Mouse (Mus musculus): ENCODE results near the gene 2900026A02Rik.

Gene 2900026A02Rik

DNA sequence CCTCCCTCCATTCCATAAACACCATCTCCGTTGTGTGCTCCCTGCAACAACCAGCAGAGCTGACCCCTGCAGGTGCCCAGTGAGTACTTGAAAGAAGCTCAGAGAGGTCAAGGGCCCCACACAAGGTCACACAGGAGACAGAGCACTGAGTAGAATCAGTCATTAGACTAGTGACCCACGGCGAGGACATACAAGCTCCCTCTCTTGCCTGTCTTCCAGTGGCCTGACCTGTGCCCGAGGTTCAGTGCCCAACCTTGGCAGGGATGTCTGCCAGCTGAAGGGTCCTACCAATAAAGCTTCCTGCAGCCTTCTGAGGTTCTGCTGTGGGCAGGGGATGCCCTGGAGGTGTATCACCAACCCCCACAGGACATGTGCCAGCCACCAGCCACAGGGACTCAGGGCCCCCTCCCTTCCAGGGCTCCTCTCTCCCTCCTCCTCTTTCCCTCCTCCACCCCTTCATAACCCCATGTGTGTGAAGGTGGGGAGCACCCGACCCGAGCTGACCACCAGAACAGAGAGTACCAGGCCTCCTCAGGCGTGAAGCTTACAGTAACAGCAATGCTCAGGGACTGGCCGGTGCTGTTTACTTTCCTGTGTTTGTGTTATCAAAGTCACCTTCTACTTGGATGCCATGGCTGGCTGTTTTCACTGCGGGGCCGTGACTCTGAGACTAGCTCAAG, 8.7 kb downstream of the 2900026A02Rik start:
- no peak for DNase-seq (ENCODE audit: extremely low spot score)

DNA sequence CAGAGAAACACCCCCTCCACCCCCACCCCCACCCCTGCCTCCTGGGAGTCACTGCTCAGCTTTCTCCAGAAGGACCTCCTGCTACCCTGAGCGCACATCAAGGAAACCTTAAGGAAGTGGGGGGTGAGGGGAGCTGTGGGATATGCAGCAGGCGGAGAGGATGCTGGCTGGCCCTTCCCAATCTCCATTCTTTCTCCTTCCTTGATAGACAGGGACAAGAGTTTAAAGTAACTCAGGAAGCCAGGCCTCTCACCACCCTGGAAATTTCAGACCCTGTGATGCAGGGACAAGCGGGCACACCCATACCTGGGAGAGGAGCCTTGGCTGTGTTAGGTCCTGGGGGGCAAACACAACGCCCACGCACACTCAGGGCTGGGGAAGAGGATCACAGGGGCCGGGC, 10.7 kb downstream of the 2900026A02Rik start:
- DNase-seq (ENCODE audit: extremely low spot score) = no peak

DNA sequence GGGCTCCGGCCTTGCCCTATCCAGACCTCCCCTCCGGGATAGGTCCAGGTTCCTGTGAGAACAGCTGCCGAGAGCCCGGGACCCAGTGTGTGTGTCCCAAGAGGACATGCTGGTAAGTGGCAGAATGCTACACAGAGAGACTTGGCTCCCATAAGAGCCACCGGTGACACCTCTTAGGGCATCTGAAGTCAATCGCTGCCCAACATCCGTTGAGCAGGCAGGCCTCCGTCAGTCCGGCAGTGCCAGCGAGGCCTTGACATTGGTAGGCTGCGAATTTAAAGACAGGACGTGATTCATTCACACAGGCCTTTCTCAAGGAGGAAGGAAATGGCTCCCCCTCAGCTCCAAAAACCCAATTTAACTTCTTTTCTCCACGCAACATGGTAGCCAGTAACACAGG, 11.1 kb downstream of the 2900026A02Rik start:
- DNase-seq (ENCODE audit: extremely low spot score) = no peak

DNA sequence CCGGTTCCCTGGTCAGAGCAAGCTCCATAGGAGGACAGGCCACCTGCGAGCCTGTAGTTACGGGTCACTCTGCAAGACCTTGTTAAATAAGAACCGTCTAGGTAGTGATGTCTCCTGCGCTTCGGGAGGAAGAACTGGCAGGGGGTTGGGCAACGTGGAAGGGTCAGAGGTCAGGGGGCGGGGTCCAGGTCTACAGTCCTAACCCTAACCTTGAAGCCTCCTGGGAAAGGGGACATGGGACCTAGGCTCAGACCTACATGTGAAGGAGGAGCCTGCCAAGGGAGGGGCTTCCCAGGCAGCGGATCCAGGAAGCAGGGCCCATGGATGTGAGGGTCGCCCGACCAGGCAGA, 11.7 kb downstream of the 2900026A02Rik start:
- no peak for DNase-seq (ENCODE audit: extremely low spot score)

DNA sequence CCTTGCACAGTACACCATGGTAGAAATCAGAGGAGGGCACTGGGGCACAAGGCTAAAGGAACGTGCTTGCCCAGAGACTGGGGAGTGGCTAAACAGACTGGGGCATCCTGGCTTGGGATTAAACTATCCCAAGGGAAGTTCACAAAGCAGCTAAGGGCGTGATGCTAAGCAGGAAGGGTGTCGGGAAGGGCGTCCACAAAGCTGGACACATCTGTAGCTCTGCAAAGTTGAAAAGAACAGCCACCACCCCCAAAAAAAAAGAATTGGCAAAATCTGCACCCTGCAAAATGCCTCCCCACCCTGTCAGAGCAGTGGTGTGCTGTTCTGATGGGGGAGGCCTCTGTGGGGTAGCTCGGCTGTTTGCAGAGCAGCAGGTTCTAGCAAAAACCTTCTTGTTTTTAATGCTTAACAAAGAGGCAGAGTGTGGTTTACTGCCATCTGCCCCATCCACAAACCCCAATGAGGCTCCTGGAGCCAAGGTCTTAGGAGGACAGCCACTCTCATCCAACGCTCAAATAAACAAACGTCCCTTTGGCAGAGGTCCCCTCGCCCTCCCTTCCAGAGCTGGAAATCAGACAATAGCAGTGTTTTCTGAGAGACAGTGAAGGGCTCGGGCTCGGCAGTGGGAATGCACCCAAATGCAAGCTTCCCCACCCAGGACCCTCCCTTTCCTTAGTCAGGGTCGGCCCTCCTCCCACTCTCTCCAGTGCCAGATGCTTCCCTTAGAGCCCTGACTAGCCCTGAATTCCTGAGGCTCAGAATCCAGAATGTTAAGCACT, 12.2 kb downstream of the 2900026A02Rik start:
- no peak for DNase-seq (ENCODE audit: extremely low spot score)

DNA sequence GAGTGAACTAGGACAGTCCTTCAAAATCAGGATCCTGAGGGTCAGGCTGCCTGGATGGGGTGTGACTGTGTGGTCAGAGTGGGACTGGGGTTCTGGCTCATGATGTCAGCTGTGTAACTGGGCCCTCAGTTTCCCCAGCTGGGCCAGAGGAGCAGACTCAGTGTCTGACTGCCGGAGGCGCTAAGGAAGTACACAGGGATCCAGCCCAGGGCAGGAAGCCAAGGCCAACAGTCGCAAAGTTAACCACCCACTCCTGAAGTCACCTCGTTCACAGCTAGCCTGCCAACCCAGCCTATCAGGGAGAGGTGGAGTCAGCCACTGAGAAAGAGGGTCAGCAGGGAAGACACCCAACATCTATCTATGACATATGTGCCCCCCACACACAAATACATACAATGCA, 13.0 kb downstream of the 2900026A02Rik start:
- no peak for DNase-seq (ENCODE audit: extremely low spot score)

DNA sequence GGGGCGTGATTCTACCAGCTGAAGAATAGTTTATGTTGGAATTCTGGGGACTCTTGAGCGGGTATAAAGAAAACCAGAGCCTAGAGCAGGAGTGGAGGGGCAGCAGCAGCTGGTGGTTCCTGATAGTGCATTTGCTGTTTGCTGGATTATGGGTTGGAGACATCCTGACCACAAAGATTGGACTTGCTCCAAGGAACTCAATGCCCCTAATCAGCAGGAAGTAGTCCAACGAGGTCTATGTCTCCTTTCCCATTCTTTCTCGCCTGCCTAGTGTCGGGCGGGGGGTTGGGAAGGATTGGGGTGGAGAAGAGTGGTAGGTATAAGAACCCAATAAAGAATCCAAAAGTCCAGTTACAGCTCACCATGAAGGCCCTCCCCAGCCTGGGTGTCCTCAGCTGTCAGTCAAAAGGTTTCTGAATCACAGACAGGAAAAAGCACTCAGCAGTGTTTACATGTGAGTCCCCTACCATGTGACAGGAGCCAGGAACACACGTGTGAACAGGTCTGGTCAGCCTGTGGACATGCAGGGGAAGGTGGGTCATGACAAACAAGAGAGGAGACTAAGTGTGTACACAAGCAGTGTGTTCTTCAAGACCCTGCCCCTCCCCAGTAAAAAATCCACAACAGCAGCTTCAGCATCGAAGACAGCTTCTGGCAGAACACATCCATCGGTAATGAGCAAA, 14.2 kb downstream of the 2900026A02Rik start:
- DNase-seq (ENCODE audit: extremely low spot score) = no peak

DNA sequence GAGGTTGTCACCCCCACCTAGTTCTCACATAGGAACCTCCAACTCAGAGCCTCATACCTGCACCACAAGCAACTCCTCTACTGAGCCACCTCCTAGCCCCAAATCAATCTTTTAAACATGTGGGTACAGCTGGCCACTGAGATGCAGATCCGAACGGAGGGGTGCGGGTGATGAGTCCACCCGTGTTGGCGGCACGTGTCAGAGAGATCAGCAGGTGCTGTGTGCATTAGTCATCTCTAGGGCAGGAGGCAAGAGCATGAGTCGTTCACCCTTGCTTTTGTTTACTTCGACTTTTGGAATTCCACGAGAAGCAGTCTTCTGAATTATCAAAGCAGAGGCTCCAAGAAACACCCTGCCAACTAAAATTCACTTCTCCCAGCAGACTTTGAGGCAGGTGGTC, 16.8 kb downstream of the 2900026A02Rik start:
- DNase-seq (ENCODE audit: extremely low spot score) = no peak

DNA sequence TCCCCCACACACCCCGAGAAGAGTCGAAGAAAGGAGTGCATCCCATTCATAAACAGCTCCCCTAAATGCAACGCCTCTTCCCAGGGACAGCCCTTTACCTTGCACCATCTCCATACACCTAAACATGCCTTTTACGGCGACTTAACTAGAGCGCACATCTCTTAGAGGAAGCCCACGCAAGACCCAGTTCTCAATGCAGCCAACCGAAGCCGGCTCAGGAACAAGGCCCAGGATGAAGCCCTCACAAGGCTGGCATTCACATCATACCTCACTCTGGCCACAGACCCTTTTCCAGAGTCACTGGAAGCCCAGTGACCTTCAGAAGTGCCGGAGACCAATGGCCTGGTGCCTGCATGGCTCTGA, 21.3 kb downstream of the 2900026A02Rik start:
- DNase-seq (ENCODE audit: extremely low spot score) = no peak

DNA sequence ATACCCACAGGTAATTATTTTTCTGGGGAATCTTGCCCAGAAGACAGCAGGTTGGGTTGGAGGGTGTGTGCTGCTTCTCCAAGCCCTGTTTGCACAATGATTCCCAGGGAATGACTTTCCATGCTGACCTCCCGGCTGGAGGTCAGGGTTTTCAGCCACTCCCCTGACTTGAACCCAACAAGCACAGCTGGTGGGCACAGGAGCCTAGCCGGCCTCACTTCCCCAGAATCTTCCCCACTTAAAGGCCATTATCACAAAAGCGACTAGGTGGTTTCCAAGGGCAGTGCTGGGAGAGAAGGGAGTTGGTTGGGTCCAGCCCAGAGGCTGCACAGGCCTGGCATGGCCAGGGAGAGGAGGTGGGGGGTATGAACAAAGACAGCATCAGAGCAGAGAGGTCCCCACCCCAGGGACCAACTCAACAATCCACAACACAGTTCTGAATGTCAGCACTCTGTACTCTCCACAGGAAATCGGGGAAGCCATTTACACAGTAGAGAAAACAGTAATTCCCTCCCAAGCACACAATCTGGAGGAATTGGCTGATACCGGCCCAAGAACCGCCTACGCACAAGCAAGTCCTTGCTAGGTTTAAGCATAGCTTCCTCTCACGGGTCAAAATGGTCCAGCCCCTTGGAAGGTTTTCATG, 21.8 kb downstream of the 2900026A02Rik start:
- no peak for DNase-seq (ENCODE audit: extremely low spot score)

DNA sequence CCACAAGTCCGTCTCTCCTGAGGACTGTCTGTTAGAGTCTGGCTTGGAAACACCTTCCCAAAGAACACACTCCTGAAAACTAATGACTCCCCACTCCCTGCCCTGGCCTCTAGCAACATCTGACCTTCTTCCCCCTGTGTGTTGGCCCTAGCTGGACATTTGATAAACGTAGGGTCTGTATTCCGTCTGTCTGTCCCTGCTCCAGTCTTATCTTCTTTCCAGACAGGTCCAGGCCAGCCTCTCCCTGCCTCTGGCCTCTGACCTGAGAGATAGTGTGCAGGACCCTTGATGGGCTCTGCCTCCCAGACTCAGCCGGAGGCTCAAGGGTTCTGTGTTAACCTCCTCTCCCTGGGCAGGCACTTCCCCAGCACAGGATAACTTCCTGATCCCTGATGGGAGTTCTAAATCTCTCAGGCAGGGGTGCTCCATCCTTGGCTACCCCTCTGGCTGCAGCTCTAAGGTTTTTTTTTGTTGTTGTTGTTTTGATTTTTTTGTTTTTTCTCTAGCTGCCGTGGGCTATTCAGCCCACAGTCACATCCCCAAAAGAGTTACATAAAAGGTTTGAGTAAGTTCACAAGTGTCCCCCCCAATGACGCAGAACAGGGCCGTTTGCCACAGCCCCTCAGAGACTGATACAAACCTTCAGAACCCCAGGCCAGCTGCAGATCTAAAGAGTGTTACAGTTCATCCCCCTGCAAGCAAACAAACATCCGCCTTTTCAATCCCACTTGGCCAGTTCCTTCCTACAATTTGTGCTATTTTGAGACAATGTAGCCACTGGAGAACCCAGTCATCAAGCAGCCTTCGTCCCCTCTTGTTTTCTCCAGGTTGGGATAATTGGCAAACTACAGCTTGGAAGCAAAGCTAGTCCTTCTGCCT, 23.9 kb downstream of the 2900026A02Rik start:
- no peak for DNase-seq (ENCODE audit: extremely low spot score)

DNA sequence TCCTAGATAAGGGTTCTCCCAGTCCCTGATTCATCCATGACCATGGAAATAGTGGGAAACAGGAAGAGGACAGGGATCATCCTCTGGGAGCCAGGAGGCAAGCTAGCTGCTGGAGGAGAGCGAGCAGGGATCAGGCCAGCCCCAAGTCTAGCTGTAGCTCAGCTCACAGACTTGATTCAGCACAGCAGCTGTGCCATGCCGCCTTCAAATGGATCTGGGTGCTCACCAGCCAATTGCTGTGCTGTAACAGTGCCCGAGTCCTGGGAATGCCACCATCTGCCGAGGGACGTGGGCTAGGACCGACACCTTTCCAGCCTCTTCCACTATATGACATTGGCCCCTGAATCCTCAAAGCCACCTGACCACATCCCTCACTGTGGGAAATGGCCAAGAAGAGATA, 25.1 kb downstream of the 2900026A02Rik start:
- no peak for DNase-seq (ENCODE audit: extremely low spot score)

DNA sequence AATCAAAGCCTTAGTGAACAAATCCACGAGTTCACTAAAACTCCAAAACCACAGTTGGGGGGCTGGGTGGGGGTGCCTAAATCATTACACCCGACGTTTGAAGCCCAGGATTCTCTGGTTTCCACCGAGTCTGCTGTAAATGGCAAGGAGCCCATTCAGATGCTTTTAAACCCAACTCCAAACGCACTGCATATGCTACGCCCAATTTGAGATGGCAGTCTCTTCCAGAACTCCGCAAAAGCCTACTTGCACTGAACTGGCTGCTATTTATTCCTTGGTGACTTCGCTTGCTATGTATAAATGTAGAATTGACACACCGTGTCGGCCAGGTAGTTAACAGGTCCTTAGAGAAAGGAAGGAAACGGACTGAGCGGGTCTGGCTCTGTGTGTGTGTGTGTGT, 25.6 kb downstream of the 2900026A02Rik start:
- no peak for DNase-seq (ENCODE audit: extremely low spot score)

DNA sequence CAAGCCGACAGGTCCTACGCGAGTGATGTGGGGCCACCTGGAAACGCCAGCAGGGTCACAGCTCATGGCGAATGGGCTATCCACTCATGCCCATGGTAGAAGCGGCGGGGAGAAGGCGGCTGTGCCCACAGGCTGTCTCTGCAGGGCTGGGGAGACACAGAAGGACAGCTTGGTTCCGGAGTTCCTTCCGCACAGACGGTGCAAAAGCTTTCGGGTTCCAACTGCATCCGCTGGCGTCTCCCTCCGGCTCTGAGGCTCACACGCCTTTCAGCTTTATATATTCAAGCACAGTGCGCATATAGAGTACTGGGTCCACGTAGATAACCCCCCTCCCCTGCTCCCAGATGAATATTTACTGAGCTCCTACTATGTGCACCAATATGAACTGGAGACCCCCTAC, 27.3 kb downstream of the 2900026A02Rik start:
- no peak for DNase-seq (ENCODE audit: extremely low spot score)

DNA sequence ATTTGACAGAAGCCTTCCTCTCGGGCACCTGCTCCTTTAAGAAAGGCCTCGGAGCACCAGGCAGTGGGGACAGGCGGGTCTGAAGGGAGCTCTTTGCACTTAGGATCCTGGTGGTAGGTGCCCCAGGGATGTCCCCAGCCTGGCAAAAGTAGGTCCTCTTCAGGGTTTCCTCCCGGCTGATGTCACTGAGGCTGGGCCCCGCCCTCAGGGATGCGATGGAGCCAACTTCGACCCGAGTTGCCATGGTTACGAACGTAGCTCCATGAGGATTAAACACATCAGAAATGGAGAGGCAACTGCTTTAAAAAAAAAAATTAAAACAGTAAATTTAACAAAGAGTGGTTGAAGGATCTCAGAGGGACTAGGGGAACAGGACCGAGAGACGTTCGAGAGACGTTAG, 29.1 kb downstream of the 2900026A02Rik start:
- DNase-seq (ENCODE audit: extremely low spot score) = no peak

DNA sequence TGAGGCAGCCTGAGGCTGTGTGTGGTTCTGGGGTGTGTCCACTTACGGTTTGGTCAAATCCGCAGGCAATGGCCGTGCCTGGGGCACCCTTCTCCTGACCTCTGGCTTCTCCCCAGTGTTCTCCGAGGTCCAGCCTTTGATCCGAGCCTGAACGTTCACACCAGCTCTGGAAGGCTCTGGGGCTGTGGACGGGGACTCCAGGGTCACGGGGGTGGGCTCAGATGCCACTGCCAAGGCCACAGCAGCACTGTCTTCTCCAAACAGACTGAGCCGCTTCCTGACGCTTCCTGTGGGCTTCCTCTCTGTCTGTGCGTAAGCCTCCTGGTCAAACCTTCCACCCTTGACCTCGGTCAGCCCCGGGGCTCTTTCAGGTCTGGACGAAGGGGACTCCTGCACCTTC, 30.5 kb downstream of the 2900026A02Rik start:
- DNase-seq (ENCODE audit: extremely low spot score) = no peak

DNA sequence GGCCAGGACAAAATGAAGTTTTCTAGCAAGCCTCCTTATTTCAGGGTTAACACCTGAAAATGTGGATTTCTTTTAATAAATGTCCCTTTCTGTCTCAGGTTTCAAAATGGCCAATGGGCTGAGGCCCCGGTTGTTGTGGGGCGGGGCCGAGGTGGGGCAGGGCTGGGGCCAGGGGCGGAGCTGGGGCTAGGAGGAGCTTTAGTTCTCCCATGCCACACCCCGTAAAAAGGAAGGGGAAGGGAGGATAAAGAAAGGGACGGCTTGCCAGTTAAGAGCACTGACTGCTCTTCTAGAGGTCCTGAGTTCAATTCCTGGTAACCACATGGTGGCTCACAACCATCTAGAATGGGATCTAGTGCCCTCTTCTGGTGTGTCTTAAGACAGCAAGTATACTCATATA, 39.6 kb downstream of the 2900026A02Rik start:
- DNase-seq (ENCODE audit: extremely low spot score) = no peak

DNA sequence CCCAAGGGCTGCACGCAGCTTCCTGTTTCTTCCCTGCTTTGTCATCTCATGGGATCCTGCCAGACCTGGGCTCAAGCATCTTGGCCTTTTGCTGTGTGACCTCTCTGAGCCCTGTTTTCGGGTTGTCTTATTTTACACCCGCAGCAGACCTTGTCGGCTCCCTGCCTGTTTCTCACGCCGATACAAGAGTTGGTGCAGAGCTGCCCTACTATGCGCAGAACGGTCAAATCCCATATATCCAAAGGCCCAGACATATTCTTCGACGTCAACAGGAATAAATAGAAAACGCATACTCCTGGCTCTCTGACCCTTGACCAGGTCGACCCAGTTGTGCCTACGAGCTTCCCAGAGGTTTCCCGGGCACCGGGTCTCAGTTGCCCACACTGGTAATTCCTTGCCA, 40.3 kb downstream of the 2900026A02Rik start:
- no peak for DNase-seq (ENCODE audit: extremely low spot score)

DNA sequence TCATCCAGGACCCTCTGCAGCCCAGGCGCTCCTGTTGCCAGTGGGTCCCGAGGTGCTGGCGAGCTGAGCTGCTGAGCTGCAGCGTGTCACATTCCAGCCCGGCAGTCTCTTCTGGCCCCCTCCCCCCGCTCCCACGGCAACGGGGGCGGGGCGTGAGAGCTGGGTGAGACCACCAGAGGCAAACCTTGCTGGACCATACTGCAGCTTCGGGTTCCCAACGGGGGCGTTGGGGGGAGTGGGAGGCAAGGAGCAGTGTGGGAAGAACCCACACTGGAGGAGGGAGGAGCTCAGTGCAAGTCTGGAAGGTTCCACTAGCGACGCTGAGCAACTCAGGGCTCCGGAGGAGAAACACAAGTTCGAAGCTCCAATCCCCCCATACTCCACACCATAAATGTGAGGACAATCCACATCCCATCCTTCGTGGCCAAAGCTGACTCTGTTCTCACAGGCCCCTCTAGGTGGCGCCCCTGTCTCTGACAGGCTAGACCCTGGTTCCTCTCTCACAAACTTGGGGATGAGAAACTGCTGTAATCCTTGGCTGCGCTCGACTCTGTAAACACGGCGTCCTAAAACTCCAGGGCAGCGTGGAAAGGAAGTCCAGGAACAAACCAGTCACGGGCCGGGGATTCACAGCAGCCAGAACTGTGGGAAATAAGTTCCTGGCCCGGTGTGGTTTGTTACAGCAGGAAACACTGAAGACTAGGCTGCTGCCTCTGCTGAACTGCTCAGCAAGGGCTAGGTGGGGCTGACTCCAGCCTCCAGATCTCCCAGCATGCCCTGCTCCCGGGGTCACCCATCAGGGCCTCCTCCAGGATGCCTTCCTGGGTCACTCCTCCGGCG, 41.0 kb downstream of the 2900026A02Rik start:
- DNase-seq (ENCODE audit: extremely low spot score) = peak; percentile 93

DNA sequence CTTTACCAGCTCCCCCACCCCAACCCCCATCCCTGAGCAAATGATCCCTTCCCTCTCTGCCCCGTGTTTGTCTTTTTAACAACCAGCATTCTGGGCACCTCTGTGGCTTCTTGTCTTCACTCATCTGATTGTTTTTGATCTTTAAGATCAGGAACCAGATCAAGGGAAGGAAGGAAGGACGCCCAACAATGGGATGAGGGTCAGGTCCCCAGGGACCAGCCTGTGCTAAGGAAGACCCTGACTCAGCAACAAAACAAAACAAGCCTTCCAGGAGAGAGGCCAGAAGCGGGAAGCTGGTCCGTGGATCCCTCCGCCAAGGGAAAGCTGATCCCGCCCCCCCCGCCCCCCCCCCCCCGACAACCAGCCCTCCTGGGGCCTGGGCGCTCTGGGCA, 41.6 kb downstream of the 2900026A02Rik start:
- peak; percentile 42 for DNase-seq (ENCODE audit: extremely low spot score)

DNA sequence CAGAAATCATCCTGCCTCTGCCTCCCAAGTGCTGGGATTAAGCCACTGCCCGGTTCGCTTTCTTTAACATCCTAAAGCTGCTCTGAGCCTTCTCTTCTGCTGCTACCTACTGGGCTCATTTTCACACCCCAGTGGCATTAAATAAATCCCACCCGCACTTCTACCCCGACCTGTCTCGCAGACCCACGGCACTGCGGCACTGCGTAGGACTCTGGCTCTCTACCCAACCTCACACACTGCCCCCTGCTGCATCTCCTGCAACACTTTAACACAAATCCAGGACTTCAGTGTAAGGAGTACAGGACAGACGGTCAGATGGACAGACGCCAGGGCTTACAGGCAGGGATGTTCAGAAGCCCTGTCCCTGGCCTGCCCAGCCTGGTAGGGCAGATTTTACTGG, 45.1 kb downstream of the 2900026A02Rik start:
- DNase-seq (ENCODE audit: extremely low spot score) = no peak

Measured in embryo, embryonic 9.5 days (tissue).